Mouse (Mus musculus) liver, postnatal 0 days (tissue): Measurements from ENCODE around the gene 1190005I06Rik.

Experiments
- CTCF ChIP-seq: sonication (generic); IDR thresholded peaks from 2 replicates; pipeline ENCODE4 v1.5.1; 2016; ENCODE audit warnings: antibody characterized with exemption, low read depth
- EP300 ChIP-seq: IDR thresholded peaks from 2 replicates; pipeline ENCODE4 v1.6.1; 2016; ENCODE audit warnings: antibody characterized with exemption, low read depth, mild to moderate bottlenecking

DNA sequence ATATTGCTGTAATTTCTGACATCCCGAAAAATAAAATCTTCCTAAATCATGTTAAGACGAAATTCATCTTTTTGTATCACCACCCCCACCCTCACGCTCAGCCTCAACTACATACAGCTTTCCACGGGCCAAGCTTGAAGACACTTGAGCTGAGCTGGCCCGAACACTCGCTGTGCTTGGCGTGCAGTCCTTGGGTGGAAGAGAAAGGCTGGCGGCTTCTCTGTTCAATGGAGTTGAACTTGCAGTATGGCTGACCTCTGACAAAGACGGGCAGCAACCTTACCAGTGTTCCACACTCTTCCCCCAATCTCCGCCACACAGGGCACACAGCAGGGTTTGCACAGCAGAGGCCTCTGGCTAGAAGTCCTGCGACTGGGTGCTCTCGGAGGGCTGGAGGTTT lies 66.1 kb downstream of the 1190005I06Rik start:
- TF ChIP-seq CTCF (no peak), EP300 (no peak)
